7 mouse cellular contexts compared by ENCODE assay signal in genomic region chr16:42444863-42445423, GRCm38 (mm10).
DNase-seq lines count a peak whose midpoint lies in the region; ATAC-seq and TF ChIP-seq lines count a peak whose summit lies in the region.

No protein-coding gene starts in this region.

- H3K4me1 ChIP-seq in CH12.LX (ENCODE audit: control insufficient read depth in 1 of 2, insufficient read depth in 2 of 2) (no peaks in the 10 kb centered on the region), MEL (ENCODE audit: control insufficient read depth in 1 of 2, insufficient read depth in 2 of 2, low read length in 2 of 2) (peaks cover 3 to 7% of the 10 kb centered on the region in 2 experiments)
- peaks cover 8% of the 10 kb centered on the region; the same call in 1 of the 2 replicates for H3K4me1 ChIP-seq in forebrain, embryonic 11.5 days (replicated peaks; ENCODE audit: control insufficient read depth, insufficient read depth, low read length)
- H3K4me1 ChIP-seq in midbrain, embryonic 13.5 days (replicated peaks), result peaks cover 22% of the 10 kb centered on the region

- H3K4me3 ChIP-seq in CH12.LX (replicated peaks in 1 of 3; ENCODE audit: low read depth in 2 of 3, low read length in 2 of 3, poor library complexity in 1 of 3) (no peak overlapping the region), MEL (ENCODE audit: control insufficient read depth in 1 of 2, insufficient read depth in 1 of 2, low read depth in 2 of 2, low read length in 2 of 2) (no peak overlapping the region)
- no peak overlapping the region for H3K4me3 ChIP-seq in forebrain, embryonic 11.5 days (ENCODE audit: low read depth, low read length)
- peak overlapping the region; percentile 31 for H3K4me3 ChIP-seq in midbrain, embryonic 13.5 days (replicated peaks)

- TF ChIP-seq EP300 in CH12.LX (IDR thresholded peaks at IDR 0.05; ENCODE audit: low read length) (no peak), MEL (IDR thresholded peaks at IDR 0.05; ENCODE audit: low read depth in 1 of 2, low read length in 2 of 2) (no peak)

- H3K79me2 ChIP-seq in CH12.LX (replicated peaks; ENCODE audit: control insufficient read depth, extremely low read depth, insufficient read depth, poor library complexity, severe bottlenecking), result no peaks in the 10 kb centered on the region
- no peaks in the 10 kb centered on the region for H3K79me2 ChIP-seq in MEL (ENCODE audit: control insufficient read depth, insufficient read depth, low read length, poor library complexity)

- in situ Hi-C loops in CH12.LX (cut with MboI; ENCODE audit: low pct_ligation_motif_present, low pct_unique_long_range_greater_than_20kb, low sequenced_read_pairs), result no loop called here

- no peak overlapping the region for H3K4me2 ChIP-seq in CH12.LX (ENCODE audit: insufficient read depth, low read depth, poor library complexity, severe bottlenecking)
- peak overlapping the region; percentile 40; the same call in 1 of the 2 replicates for H3K4me2 ChIP-seq in forebrain, embryonic 11.5 days (ENCODE audit: low read depth, low read length, severe bottlenecking)
- peak overlapping the region; percentile 59 for H3K4me2 ChIP-seq in midbrain, embryonic 13.5 days (replicated peaks)

- TF ChIP-seq CTCF in CH12.LX (conservative IDR thresholded peaks at IDR 0.05 in 1 of 2, IDR thresholded peaks at IDR 0.05 in 1 of 2; ENCODE audit: low read depth in 2 of 2, low read length in 2 of 2) (no peak), MEL (IDR thresholded peaks at IDR 0.05 in 2 of 3, conservative IDR thresholded peaks at IDR 0.05 in 1 of 3; ENCODE audit: control insufficient read depth in 1 of 3, insufficient read depth in 1 of 3, low read depth in 2 of 3, low read length in 3 of 3, poor library complexity in 1 of 3, severe bottlenecking in 1 of 3) (no peak)

- dilution Hi-C loops in CH12.LX (cut with MboI; ENCODE audit: extremely low pct_ligation_motif_present, extremely low pct_unique_long_range_greater_than_20kb, low sequenced_read_pairs), result no loop called here

- TF ChIP-seq POLR2A in CH12.LX (IDR thresholded peaks at IDR 0.05; ENCODE audit: low read depth, low read length) (no peak), MEL (IDR thresholded peaks at IDR 0.05; ENCODE audit: control insufficient read depth in 1 of 2, insufficient read depth in 1 of 2, low read depth in 1 of 2, low read length in 2 of 2, poor library complexity in 1 of 2) (no peak)

- DNase-seq in CH12.LX (ENCODE audit: extremely low read depth) (no peak), MEL (ENCODE audit: low read depth, low spot score) (peak; percentile 15)
- peak; percentile 51 for DNase-seq in forebrain, embryonic 11.5 days (ENCODE audit: low spot score)
- DNase-seq in layer of hippocampus, adult 11-12 months (ENCODE audit: low spot score), result peak; percentile 35
- DNase-seq in ovary, postnatal 36 days (ENCODE audit: low spot score), result no peak
- DNase-seq in ovary, postnatal 10 days (ENCODE audit: low spot score), result no peak

- TF ChIP-seq RAD21 in CH12.LX (IDR thresholded peaks at IDR 0.05; ENCODE audit: low read depth, low read length) (no peak), MEL (IDR thresholded peaks at IDR 0.05; ENCODE audit: low read depth, low read length) (no peak)

- no peak overlapping the region for H3K9ac ChIP-seq in CH12.LX (ENCODE audit: insufficient read depth, low read depth)
- H3K9ac ChIP-seq in MEL (ENCODE audit: control insufficient read depth, low read depth, low read length, poor library complexity, severe bottlenecking), result no peak overlapping the region
- peak overlapping the region; percentile 29 for H3K9ac ChIP-seq in forebrain, embryonic 11.5 days (ENCODE audit: low read length)
- H3K9ac ChIP-seq in midbrain, embryonic 13.5 days (replicated peaks), result peak overlapping the region; percentile 51; the same call in 1 of the 2 replicates

- 13% methylated on average over 6 of the region's 6 CpGs for WGBS in forebrain, embryonic 11.5 days
- 4% methylated on average over 6 of the region's 6 CpGs for WGBS in midbrain, embryonic 13.5 days

- no peaks in the 10 kb centered on the region for H3K9me3 ChIP-seq in CH12.LX (replicated peaks; ENCODE audit: low read length)
- H3K9me3 ChIP-seq in MEL (replicated peaks; ENCODE audit: insufficient read depth, low read length), result no peaks in the 10 kb centered on the region
- H3K9me3 ChIP-seq in forebrain, embryonic 11.5 days (ENCODE audit: control insufficient read depth, low read length), result no peaks in the 10 kb centered on the region
- H3K9me3 ChIP-seq in midbrain, embryonic 13.5 days, result no peaks in the 10 kb centered on the region; the same call in 1 of the 2 replicates

- ATAC-seq in forebrain, embryonic 11.5 days (replicated peaks; ENCODE audit: low FRiP score), result peak; percentile 83
- peak; percentile 92 for ATAC-seq in midbrain, embryonic 13.5 days

- no peak overlapping the region for H3K27ac ChIP-seq in CH12.LX (ENCODE audit: insufficient read depth, low read depth)
- H3K27ac ChIP-seq in MEL (ENCODE audit: control insufficient read depth, low read depth, low read length), result no peak overlapping the region
- peak overlapping the region; percentile 77 for H3K27ac ChIP-seq in forebrain, embryonic 11.5 days (ENCODE audit: low read depth, low read length)
- peak overlapping the region; percentile 95 for H3K27ac ChIP-seq in midbrain, embryonic 13.5 days

- no peaks in the 10 kb centered on the region for H3K36me3 ChIP-seq in CH12.LX (replicated peaks in 1 of 2; ENCODE audit: control insufficient read depth in 1 of 2, insufficient read depth in 1 of 2, low read length in 1 of 2)
- H3K36me3 ChIP-seq in MEL (ENCODE audit: control insufficient read depth in 1 of 2, insufficient read depth in 2 of 2, low read length in 2 of 2), result peaks cover 0 to 10% of the 10 kb centered on the region in 2 experiments; a peak in 2 of 4 replicates
- no peaks in the 10 kb centered on the region for H3K36me3 ChIP-seq in forebrain, embryonic 11.5 days (ENCODE audit: control insufficient read depth, insufficient read depth, low read length)
- H3K36me3 ChIP-seq in midbrain, embryonic 13.5 days, result no peaks in the 10 kb centered on the region

- H3K27me3 ChIP-seq in CH12.LX (replicated peaks) (no peaks in the 10 kb centered on the region), MEL (ENCODE audit: control insufficient read depth in 1 of 2, insufficient read depth in 2 of 2, low read length in 2 of 2) (no peaks in the 10 kb centered on the region)
- no peaks in the 10 kb centered on the region for H3K27me3 ChIP-seq in forebrain, embryonic 11.5 days (ENCODE audit: control insufficient read depth, insufficient read depth, low read length)
- H3K27me3 ChIP-seq in midbrain, embryonic 13.5 days, result no peaks in the 10 kb centered on the region

TF ChIP-seq in CH12.LX, 34 proteins besides CTCF, POLR2A, EP300 and RAD21:
- TF ChIP-seq SMC3 (IDR thresholded peaks at IDR 0.05; ENCODE audit: low read depth, low read length) (no peak), NRF1 (IDR thresholded peaks at IDR 0.05; ENCODE audit: low read depth, low read length) (0 out of 2 replicates have a peak, but pooled peaks have one; percentile 17), IRF4 (IDR thresholded peaks at IDR 0.05; ENCODE audit: low read depth, low read length) (peak; percentile 38; the same call in 1 of the 2 replicates)

TF ChIP-seq in MEL, 35 proteins besides CTCF, POLR2A, EP300 and RAD21:
- TF ChIP-seq MAFK (IDR thresholded peaks at IDR 0.05; ENCODE audit: borderline replicate concordance, low read depth, low read length) (no peak), KAT2A (conservative IDR thresholded peaks at IDR 0.05; ENCODE audit: low read depth, low read length) (no peak), TBP (IDR thresholded peaks at IDR 0.05; ENCODE audit: low read depth, low read length) (no peak), USF1 (IDR thresholded peaks at IDR 0.05; ENCODE audit: low read depth, low read length) (no peak), HCFC1 (IDR thresholded peaks at IDR 0.05; ENCODE audit: low read depth, low read length) (no peak), MEF2A (IDR thresholded peaks at IDR 0.05; ENCODE audit: extremely low read depth, insufficient replicate concordance, low read depth, low read length, poor library complexity, severe bottlenecking) (no peak), CHD1 (IDR thresholded peaks at IDR 0.05; ENCODE audit: low read depth, low read length) (no peak), BHLHE40 (IDR thresholded peaks at IDR 0.05; ENCODE audit: borderline replicate concordance, low read depth, low read length) (no peak), ZMIZ1 (IDR thresholded peaks at IDR 0.05; ENCODE audit: low read depth, low read length) (no peak), E2F4 (IDR thresholded peaks at IDR 0.05; ENCODE audit: borderline replicate concordance, low read depth, low read length) (no peak), MAZ (IDR thresholded peaks at IDR 0.05; ENCODE audit: low read depth, low read length) (no peak), UBTF (IDR thresholded peaks at IDR 0.05; ENCODE audit: borderline replicate concordance, insufficient read depth, low read depth, low read length) (no peak), GATA1 (IDR thresholded peaks at IDR 0.05; ENCODE audit: low read depth, low read length) (no peak)

Comparison
In these comparisons a context has a peak if more than half of its experiments do, and no peak if none do; other contexts are left out.
1. DNase-seq: peak in MEL (single experiment), forebrain, embryonic 11.5 days (single experiment) and layer of hippocampus, adult 11-12 months (single experiment); none in CH12.LX (single experiment), ovary, postnatal 36 days (single experiment) and ovary, postnatal 10 days (single experiment).
2. H3K27ac ChIP-seq: peak in forebrain, embryonic 11.5 days (single experiment) and midbrain, embryonic 13.5 days (single experiment); none in CH12.LX (single experiment) and MEL (single experiment).
3. H3K9ac ChIP-seq: peak in forebrain, embryonic 11.5 days (single experiment) and midbrain, embryonic 13.5 days (single experiment); none in CH12.LX (single experiment) and MEL (single experiment).
4. Of the 35 proteins assayed by ChIP-seq in both MEL and CH12.LX: peak only in MEL: none; only in CH12.LX: NRF1; in both: none; in neither: 34.